Mouse (Mus musculus): ENCODE measurements at regions not wholly inside any gene's neighbourhood (a gene's known extent, or its start where the extent isn't known, plus 50 kb on each side); places are given as distances from the start of the nearest gene placed in this dataset.

- TF ChIP-seq CEBPB (IDR thresholded peaks at IDR 0.05; ENCODE audit: low read depth) (no peak), CTCF (IDR thresholded peaks at IDR 0.05; ENCODE audit: control insufficient read depth, insufficient read depth, insufficient read length) (no peak), MAX (IDR thresholded peaks at IDR 0.05) (no peak), USF1 (IDR thresholded peaks at IDR 0.05; ENCODE audit: low read depth) (no peak), MYOD1 (IDR thresholded peaks at IDR 0.05; ENCODE audit: control insufficient read depth, insufficient read length, low read depth) (no peak), MYOG (IDR thresholded peaks at IDR 0.05; ENCODE audit: control insufficient read depth, extremely low read depth, insufficient read length) (no peak)
These were observed 91.9 kb upstream of the Hnrnpa3 start for GRCm38 (mm10) chr2:75567131-75567530.

Measured in C2C12 (cell line).